Mouse (Mus musculus) megakaryocyte-erythroid progenitor cell, adult 5 weeks (primary cell): ENCODE data around the gene Tpx2. TPM values are rescaled to one million over a fixed set of nuclear protein-coding genes. Genes with fewer than 3 reads are reported as not detected.

Experiments
- polyA plus RNA-seq: library from polyadenylated mRNA; stranded (reverse); fragments of >175 nt; gene quantifications from 2 replicates; pipeline ENCODE4 v1.2.3, GENCODE M21; 2012

Tpx2 gene
- 8.7 and 9.0 TPM in 2 replicates for polyA plus RNA-seq

DNA sequence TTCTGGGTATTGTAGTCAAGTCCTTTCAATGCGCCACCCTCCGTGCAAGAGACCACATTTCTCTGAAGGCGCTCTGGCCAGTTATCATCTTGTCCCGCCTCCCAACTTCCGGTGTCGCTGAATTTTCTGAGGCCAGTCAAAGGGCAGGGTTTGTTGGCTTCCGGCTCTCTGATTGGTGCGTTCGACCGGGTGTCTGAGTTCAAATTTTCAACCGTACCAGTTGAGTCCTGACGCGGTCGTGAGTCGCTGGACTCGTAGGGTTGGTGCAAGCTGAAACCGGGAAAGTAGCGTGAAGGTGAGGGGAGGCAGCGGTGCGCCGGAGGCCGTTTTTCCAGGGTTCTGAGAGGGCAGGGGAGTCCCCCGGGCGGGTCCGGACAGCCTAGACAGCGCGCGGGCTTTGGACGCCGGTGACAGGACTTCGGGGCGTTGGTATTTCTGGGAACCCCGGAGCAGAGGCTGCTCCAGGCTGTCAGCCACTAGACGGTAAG is at the start of gene Tpx2:
Tpx2 (plus strand) TSS at position 150 of the 488 bp plus-strand sequence.

DNA sequence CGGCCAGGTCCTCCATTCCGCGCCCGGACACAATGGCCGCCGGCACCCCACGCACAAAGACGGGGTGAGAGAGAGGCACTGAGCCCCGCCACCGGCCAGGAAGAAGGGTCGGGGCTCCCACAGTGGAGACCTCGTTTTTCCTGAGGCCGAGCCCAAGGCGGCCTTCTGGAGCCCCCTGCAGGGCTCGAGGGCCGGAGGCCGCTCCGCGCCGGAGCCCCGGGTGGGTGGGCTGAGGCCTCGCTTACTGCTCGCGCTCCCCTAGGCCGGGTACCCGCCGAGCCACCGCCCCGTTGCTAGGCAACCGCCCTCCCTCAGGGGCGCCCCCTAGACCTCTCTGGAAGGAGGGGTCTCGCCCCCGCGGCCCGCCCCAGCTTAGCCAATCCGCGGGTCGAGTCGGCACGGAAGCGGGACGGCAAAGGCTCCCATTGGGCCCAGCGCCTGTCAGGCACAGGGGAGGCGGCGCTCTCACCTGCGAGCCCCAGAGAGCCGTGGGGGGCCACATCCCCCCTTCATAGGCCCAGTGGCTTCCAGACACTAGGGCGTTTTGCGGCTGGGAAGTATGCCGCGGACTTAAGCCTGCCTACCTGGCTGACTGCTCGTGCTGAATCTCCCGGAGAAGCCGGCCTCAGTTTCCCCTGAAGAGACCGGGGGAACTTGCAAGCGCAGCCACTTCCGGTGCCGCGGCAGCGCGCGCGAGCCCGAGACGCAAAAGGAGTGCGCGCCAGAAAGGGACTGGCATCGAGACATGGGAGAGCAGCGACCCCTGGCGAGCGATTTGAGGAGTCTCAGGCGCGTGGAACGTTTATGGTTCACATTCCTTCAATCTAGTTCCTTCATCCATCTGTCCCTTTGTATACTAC is 16.5 kb upstream of the Tpx2 start, which contains the start of gene Bcl2l1:
Bcl2l1 (minus strand) TSS at position 710 of the 860 bp plus-strand sequence.

DNA sequence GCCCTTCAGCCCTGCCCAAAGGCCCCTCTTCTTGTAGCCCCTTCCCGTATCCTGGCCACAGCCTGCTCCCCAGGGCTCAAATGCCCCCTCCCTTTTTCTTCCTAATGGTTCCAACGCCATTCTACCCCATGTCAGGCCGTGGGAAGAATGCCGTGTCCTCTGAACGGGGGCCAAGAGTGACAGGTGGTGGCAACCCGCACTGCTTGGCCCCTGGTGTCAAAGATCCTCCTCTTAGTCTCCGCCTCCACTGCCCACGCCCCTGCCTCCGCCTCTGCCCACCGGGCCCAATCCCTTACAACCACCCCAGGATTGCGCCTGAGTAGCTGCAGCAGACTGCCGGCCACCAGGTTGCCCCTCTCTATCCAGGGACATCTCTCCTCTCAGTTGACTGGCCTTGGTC is 63.3 kb downstream of the Tpx2 start, which contains the start of gene Mylk2:
Mylk2 (plus strand) TSS at position 322 of the 400 bp plus-strand sequence.

DNA sequence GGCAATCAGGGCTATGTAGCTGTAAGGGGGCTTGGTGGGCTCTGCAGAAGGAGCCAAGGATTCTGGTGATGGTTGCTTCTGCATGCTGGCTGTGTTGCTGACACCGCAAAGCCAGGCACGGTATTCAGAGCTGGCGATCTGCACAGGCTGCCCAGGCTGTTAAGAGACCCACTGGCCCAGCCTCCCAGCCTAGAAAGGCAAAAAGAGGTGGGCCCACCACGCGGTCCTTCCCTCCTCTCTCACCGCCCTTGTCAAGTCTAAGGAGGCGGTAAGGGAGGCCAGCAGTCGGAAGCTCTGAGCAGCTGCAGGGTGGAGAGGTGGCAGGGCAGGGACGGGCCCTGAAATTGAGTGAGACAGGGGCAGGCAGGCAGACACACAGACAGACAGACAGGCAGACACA is 85.3 kb downstream of the Tpx2 start, which contains the start of gene Foxs1:
Foxs1 (minus strand) TSS at position 161 of the 400 bp plus-strand sequence.

Other genes with a start within 250 kb of the Tpx2 start
- gene Defb45, start 248.6 kb upstream of the Tpx2 start, polyA plus RNA-seq: not detected in 2 replicates
- not detected in 2 replicates for gene Defb36, start 243.6 kb upstream of the Tpx2 start, polyA plus RNA-seq
- not detected in 2 replicates for gene Defb25, start 224.9 kb upstream of the Tpx2 start, polyA plus RNA-seq
- 0.46 TPM in 1 of 2 replicates, not detected in the other for gene Rem1, start 221.0 kb upstream of the Tpx2 start, polyA plus RNA-seq
- gene H13, start 178.5 kb upstream of the Tpx2 start, polyA plus RNA-seq: 184 and 222 TPM in 2 replicates
- 0.87 and 1.5 TPM in 2 replicates for gene Mcts2, start 160.9 kb upstream of the Tpx2 start, polyA plus RNA-seq
- gene Id1, start 111.7 kb upstream of the Tpx2 start, polyA plus RNA-seq: 20.1 and 27.2 TPM in 2 replicates
- gene Cox4i2, start 93.8 kb upstream of the Tpx2 start, polyA plus RNA-seq: 1.9 and 3.6 TPM in 2 replicates
- 27.4 and 31.0 TPM in 2 replicates for gene Bcl2l1, start 16.2 kb upstream of the Tpx2 start, polyA plus RNA-seq
- 0.03 TPM in 1 of 2 replicates, not detected in the other for gene Mylk2, start 63.4 kb downstream of the Tpx2 start, polyA plus RNA-seq
- gene Foxs1, start 85.2 kb downstream of the Tpx2 start, polyA plus RNA-seq: 0.09 and 0.23 TPM in 2 replicates
- not detected in 2 replicates for gene Dusp15, start 103.7 kb downstream of the Tpx2 start, polyA plus RNA-seq
- gene Ttll9, start 114.5 kb downstream of the Tpx2 start, polyA plus RNA-seq: 0.52 and 0.81 TPM in 2 replicates
- 63.7 and 83.7 TPM in 2 replicates for gene Pdrg1, start 167.5 kb downstream of the Tpx2 start, polyA plus RNA-seq
- gene Xkr7, start 183.9 kb downstream of the Tpx2 start, polyA plus RNA-seq: 0.03 and 0.09 TPM in 2 replicates
- gene Ccm2l, start 218.0 kb downstream of the Tpx2 start, polyA plus RNA-seq: 3.8 and 5.4 TPM in 2 replicates